Mouse (Mus musculus) liver, embryonic 16.5 days (tissue): ENCODE data around the gene Fndc9. TPM values are rescaled to one million over a fixed set of nuclear protein-coding genes. Genes with fewer than 3 reads are reported as not detected.

Experiments
- ATAC-seq: fragments of 200-750 bp; cut with Nextera tagmentation; 2 replicates; pipeline ENCODE4 v1.8.0; 2017; ENCODE audit warnings: low read depth, mild to moderate bottlenecking, moderate number of reproducible peaks, moderate library complexity
- H3K27ac ChIP-seq: fragments of 300-500 bp; sonication (generic); 2 replicates; pipeline ENCODE4 v1.5.1; 2014; ENCODE audit warnings: mild to moderate bottlenecking, low read length
- H3K27me3 ChIP-seq: fragments of 300-500 bp; sonication (generic); 2 replicates; pipeline ENCODE4 v1.6.1; 2014; ENCODE audit warnings: low read depth, low read length, mixed read lengths; ENCODE audit not compliant: control insufficient read depth, insufficient read depth
- H3K36me3 ChIP-seq: fragments of 300-500 bp; sonication (generic); 2 replicates; pipeline ENCODE4 v1.6.1; 2014; ENCODE audit warnings: mild to moderate bottlenecking; ENCODE audit not compliant: control insufficient read depth, insufficient read depth
- H3K4me1 ChIP-seq: fragments of 300-500 bp; sonication (generic); 2 replicates; pipeline ENCODE4 v1.6.1; 2014; ENCODE audit warnings: low read depth, low read length, mixed read lengths; ENCODE audit not compliant: control insufficient read depth
- H3K4me2 ChIP-seq: fragments of 300-500 bp; sonication (generic); 2 replicates; pipeline ENCODE4 v1.6.1; 2014; ENCODE audit warnings: low read depth, low read length, mixed read lengths
- H3K4me3 ChIP-seq: fragments of 300-500 bp; sonication (generic); 2 replicates; pipeline ENCODE4 v1.5.1; 2014; ENCODE audit warnings: low read depth, mild to moderate bottlenecking, low read length
- H3K9ac ChIP-seq: fragments of 300-500 bp; sonication (generic); 2 replicates; pipeline ENCODE4 v1.6.1; 2014; ENCODE audit warnings: low read depth, low read length
- H3K9me3 ChIP-seq: fragments of 300-500 bp; sonication (generic); replicated peaks from 2 replicates; pipeline ENCODE4 v1.6.1; 2016; ENCODE audit warnings: low read length; ENCODE audit not compliant: control insufficient read depth
- WGBS: fragments of 180-500 bp; shearing (Covaris S2); extraction: QIAGEN DNeasy Blood & Tissue Kit; methylation state at CpG from one replicate; pipeline ENCODE4 v1.1.7; 2014; ENCODE audit not compliant: insufficient replicate concordance; 5-methylcytosine and 5-hydroxymethylcytosine counted together
- polyA plus RNA-seq: library from polyadenylated mRNA; unstranded; fragments of >200 nt; fragmentation: Nextera tagmentation; extraction: Ambion mirVana; gene quantifications from 2 replicates; pipeline ENCODE4 v1.2.1, GENCODE M21; 2015

Fndc9 gene
- polyA plus RNA-seq, 1 experiment from 2014 or later: not detected

- H3K27ac ChIP-seq: no peak overlapping the region
- no peak overlapping the region for H3K4me2 ChIP-seq
- H3K36me3 ChIP-seq: no peaks in the 10 kb centered on the region
- no peaks in the 10 kb centered on the region for H3K4me1 ChIP-seq
- no peak overlapping the region for H3K4me3 ChIP-seq
- no peaks in the 10 kb centered on the region for H3K27me3 ChIP-seq
- H3K9me3 ChIP-seq: no peaks in the 10 kb centered on the region
- H3K9ac ChIP-seq: no peak overlapping the region
- WGBS: 68% methylated on average over 11 of the region's 11 CpGs
- no peak for ATAC-seq
These were observed 29.9 kb downstream of the Fndc9 start for GRCm38 (mm10) chr11:46265031-46265786.

- no peak overlapping the region for H3K4me2 ChIP-seq
- H3K36me3 ChIP-seq: no peaks in the 10 kb centered on the region
- ATAC-seq: no peak
- H3K4me3 ChIP-seq: no peak overlapping the region
- H3K27me3 ChIP-seq: no peaks in the 10 kb centered on the region
- no peak overlapping the region for H3K27ac ChIP-seq
- no peaks in the 10 kb centered on the region for H3K9me3 ChIP-seq
- no peak overlapping the region for H3K9ac ChIP-seq
- no peaks in the 10 kb centered on the region for H3K4me1 ChIP-seq
- 18% methylated on average over 7 of the region's 7 CpGs for WGBS
These were observed 33.7 kb downstream of the Fndc9 start for GRCm38 (mm10) chr11:46268991-46269390.

- Histone ChIP-seq H3K27ac (no peak overlapping the region), H3K9ac (no peak overlapping the region), H3K27me3 (no peaks in the 10 kb centered on the region), H3K36me3 (no peaks in the 10 kb centered on the region), H3K4me2 (no peak overlapping the region), H3K4me1 (no peaks in the 10 kb centered on the region), H3K4me3 (no peak overlapping the region), H3K9me3 (no peaks in the 10 kb centered on the region)
- 66% methylated on average over 9 of the region's 9 CpGs for WGBS
- no peak for ATAC-seq
These were observed 34.1 kb downstream of the Fndc9 start for GRCm38 (mm10) chr11:46269391-46269790.

GRCm38 (mm10) chr11:46269893-46270292, 34.6 kb downstream of the Fndc9 start:
- Histone ChIP-seq H3K36me3 (no peaks in the 10 kb centered on the region), H3K27me3 (no peaks in the 10 kb centered on the region), H3K4me3 (no peak overlapping the region), H3K9me3 (no peaks in the 10 kb centered on the region), H3K4me2 (no peak overlapping the region), H3K9ac (no peak overlapping the region), H3K27ac (no peak overlapping the region), H3K4me1 (no peaks in the 10 kb centered on the region)
- ATAC-seq: no peak
- WGBS: 54% methylated on average over 3 of the region's 3 CpGs

GRCm38 (mm10) chr11:46272058-46272681, 36.8 kb downstream of the Fndc9 start:
- no peaks in the 10 kb centered on the region for H3K4me1 ChIP-seq
- H3K9me3 ChIP-seq: no peaks in the 10 kb centered on the region
- H3K4me2 ChIP-seq: no peak overlapping the region
- no peak for ATAC-seq
- H3K36me3 ChIP-seq: no peaks in the 10 kb centered on the region
- no peak overlapping the region for H3K9ac ChIP-seq
- no peak overlapping the region for H3K4me3 ChIP-seq
- no peak overlapping the region for H3K27ac ChIP-seq
- H3K27me3 ChIP-seq: no peaks in the 10 kb centered on the region
- 69% methylated on average over 8 of the region's 8 CpGs for WGBS

GRCm38 (mm10) chr11:46273969-46274368, 38.6 kb downstream of the Fndc9 start:
- no peak overlapping the region for H3K4me3 ChIP-seq
- H3K4me2 ChIP-seq: no peak overlapping the region
- H3K36me3 ChIP-seq: no peaks in the 10 kb centered on the region
- H3K27ac ChIP-seq: no peak overlapping the region
- H3K9me3 ChIP-seq: no peaks in the 10 kb centered on the region
- H3K27me3 ChIP-seq: no peaks in the 10 kb centered on the region
- H3K9ac ChIP-seq: no peak overlapping the region
- no peaks in the 10 kb centered on the region for H3K4me1 ChIP-seq
- WGBS: 75% methylated on average over 3 of the region's 3 CpGs
- ATAC-seq: no peak

GRCm38 (mm10) chr11:46275302-46275701, 40.0 kb downstream of the Fndc9 start:
- WGBS: 3% methylated on average over 6 of the region's 6 CpGs
- H3K36me3 ChIP-seq: no peaks in the 10 kb centered on the region
- H3K9me3 ChIP-seq: no peaks in the 10 kb centered on the region
- no peak overlapping the region for H3K9ac ChIP-seq
- no peaks in the 10 kb centered on the region for H3K27me3 ChIP-seq
- H3K27ac ChIP-seq: no peak overlapping the region
- no peak overlapping the region for H3K4me2 ChIP-seq
- ATAC-seq: 0 out of 2 replicates have a peak, but pooled peaks have one; percentile 50
- no peaks in the 10 kb centered on the region for H3K4me1 ChIP-seq
- no peak overlapping the region for H3K4me3 ChIP-seq

GRCm38 (mm10) chr11:46276168-46276567, 40.8 kb downstream of the Fndc9 start:
- whole genome bisulfite sequencing: 73% methylated on average over 8 of the region's 8 CpGs

GRCm38 (mm10) chr11:46276778-46277177, 41.4 kb downstream of the Fndc9 start:
- WGBS: 30% methylated on average over 5 of the region's 5 CpGs
- H3K4me2 ChIP-seq: no peak overlapping the region
- H3K9ac ChIP-seq: no peak overlapping the region
- no peak overlapping the region for H3K27ac ChIP-seq
- H3K9me3 ChIP-seq: no peaks in the 10 kb centered on the region
- no peaks in the 10 kb centered on the region for H3K36me3 ChIP-seq
- no peak overlapping the region for H3K4me3 ChIP-seq
- no peak for ATAC-seq
- no peaks in the 10 kb centered on the region for H3K27me3 ChIP-seq
- no peaks in the 10 kb centered on the region for H3K4me1 ChIP-seq

More at GRCm38 (mm10) chr11:46276168-46276567, 40.8 kb downstream of the Fndc9 start:
- Histone ChIP-seq H3K27ac (no peak overlapping the region), H3K9me3 (no peaks in the 10 kb centered on the region), H3K36me3 (no peaks in the 10 kb centered on the region), H3K27me3 (no peaks in the 10 kb centered on the region), H3K9ac (no peak overlapping the region), H3K4me1 (no peaks in the 10 kb centered on the region), H3K4me2 (no peak overlapping the region), H3K4me3 (no peak overlapping the region)
- ATAC-seq: no peak
